Mouse (Mus musculus) cerebellum, adult 9-11 months (tissue): ENCODE measurements around the gene Dclk3.
A peak's percentile ranks its signal among the peaks of the same experiment; 100 is the strongest.

ENCODE experiments used
- DNase-seq: peaks from one replicate; pipeline ENCODE4 v3.0.0; 2022

The Dclk3 gene

DNA sequence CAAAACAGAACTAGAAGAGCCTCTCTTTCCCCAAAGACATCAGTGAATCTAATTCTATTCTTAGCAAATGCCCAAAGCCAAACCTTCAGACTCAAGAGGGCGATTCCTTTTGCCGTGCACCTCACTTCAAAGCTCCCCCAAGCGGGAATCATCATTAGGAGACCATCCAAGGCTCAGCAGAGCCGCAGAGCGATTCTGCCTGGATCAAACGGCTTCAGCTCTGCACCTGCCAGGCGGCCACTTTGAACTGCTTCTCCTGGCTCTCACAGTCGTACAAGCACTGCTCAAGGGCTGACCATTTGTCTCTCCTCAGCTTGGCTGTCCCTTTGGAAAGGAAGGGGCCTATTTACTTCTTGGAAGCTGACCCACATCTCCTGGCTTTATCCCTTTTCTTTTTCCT, 51.7 kb downstream of the Dclk3 start:
- DNase-seq = no peak

GRCm38 (mm10) chr9:111491280-111491679, 52.4 kb downstream of the Dclk3 start:
- no peak for DNase-seq

DNA sequence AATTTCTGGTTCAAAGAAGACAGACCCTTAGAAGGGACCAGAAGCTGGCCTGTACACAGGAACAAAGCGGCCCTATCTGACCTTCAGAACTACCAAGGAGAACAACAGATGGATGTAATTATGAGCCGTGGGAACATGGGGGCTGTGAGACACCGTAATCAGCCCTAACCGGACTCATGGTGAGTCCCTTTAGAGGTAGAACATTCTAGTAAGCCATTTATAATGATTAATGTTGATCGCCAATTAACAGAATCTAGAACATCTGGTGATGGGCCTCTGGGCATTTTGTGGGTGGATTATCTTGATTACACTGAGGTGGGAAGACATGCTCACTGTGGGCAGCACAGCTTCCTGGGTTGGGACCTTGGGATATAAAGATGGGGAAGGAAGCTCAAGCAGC, 54.6 kb downstream of the Dclk3 start:
- DNase-seq = no peak

- DNase-seq = peak; percentile 35
Observed at GRCm38 (mm10) chr9:111495561-111495960, 56.7 kb downstream of the Dclk3 start.

GRCm38 (mm10) chr9:111497074-111497811, 58.4 kb downstream of the Dclk3 start:
- peak; percentile 68 for DNase-seq

- no peak for DNase-seq
Observed at GRCm38 (mm10) chr9:111500211-111500610, 61.3 kb downstream of the Dclk3 start.

GRCm38 (mm10) chr9:111506075-111506474, 67.2 kb downstream of the Dclk3 start:
- DNase-seq = no peak

DNA sequence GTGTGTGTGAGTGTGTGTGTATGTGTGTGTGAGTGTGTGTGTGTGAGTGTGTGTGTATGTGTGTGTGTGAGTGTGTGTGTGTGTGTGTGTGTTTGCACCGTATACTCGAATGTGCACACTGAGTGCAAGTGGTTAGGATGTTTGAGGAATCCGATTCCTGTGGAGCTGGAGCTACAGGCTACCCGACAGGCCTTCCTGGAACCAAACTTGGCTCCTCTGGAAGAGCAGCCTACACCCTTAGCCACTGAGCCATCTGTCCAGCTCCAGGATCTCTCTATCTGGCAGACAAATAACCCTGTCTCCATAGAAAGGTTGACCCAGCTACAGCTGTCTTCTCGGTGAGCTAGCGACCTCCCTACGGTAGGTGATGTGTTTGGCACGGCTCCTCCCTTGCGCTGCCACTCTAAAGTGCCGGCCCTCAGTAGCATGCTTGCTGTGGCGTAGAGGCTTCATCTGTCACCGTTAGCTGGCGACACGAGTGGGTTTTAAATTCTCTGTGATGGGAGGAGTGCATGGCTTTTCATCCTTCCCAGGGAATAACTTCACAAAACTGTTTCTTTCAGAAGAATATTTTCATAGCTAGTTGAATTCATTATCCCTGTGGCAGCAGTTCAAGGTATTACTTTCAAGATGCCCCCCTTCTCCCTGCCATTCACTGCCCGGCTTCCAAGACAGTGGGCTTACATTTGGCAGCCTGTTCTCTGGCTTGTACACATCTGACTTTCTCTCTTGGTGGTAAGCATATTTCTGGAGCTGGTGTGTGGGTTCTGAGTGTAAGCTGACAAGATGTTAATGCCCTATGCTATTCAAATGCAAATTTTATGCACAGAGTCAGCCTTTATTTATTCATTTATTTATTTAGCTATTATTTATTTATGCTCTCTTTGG, 75.9 kb downstream of the Dclk3 start:
- peak; percentile 2 for DNase-seq

DNA sequence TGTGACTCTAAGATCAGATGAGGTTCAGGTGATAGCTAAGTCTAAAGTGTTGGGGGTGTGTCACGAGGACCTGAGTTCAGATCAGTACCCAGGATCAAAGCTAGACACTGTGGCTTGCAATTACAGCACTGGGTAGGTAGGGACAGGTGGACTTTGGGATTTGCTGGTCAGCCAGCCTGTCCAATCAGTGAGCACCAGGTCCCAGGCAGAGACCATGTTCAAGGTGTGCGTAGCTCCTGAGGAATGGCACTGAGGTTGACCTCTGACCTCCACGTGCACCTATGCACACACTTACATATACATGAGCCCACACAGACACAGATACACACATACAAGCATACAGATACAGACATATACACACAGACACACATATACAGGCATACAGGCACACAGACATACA, 76.7 kb downstream of the Dclk3 start:
- DNase-seq = no peak

GRCm38 (mm10) chr9:111522226-111522625, 83.3 kb downstream of the Dclk3 start:
- no peak for DNase-seq

DNA sequence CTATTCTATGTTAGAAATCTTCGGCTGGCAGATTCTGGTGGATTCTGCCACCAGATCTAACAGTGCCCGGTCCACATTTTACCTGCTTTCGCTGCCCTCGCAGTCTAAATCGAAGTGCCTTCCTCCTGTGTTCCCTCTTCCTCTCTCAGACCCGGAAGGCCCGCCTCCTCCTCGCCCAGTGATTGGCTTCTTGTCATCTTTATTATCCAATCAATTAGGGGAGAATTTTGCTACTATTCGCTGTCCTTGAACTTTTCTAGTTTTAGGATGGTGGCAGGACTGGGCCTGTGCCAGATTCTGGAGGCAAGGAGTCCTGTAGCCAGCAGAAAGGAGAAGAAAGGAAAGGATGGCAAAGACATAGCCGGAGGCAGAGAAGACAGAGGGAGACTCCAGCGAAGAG, 84.2 kb downstream of the Dclk3 start:
- no peak for DNase-seq

DNA sequence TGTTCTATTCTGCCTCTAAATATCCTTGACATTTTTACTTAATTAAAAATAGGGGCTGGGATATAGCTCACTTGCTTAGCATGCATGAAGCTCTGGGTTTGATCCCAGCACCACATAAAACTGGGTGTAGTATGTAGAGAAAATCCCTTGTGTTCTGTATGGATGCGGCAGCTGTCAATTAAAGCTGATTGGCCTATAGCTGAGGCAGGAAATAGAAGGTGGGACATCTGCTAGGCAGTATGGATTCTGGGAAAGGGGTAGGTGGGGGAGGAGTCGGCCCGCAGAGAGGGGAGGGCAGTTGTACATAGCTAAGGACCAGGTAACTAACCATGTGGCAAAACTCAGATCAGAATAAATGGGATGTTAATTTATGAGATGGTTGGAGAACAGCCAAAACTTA, 85.0 kb downstream of the Dclk3 start:
- DNase-seq = no peak

DNA sequence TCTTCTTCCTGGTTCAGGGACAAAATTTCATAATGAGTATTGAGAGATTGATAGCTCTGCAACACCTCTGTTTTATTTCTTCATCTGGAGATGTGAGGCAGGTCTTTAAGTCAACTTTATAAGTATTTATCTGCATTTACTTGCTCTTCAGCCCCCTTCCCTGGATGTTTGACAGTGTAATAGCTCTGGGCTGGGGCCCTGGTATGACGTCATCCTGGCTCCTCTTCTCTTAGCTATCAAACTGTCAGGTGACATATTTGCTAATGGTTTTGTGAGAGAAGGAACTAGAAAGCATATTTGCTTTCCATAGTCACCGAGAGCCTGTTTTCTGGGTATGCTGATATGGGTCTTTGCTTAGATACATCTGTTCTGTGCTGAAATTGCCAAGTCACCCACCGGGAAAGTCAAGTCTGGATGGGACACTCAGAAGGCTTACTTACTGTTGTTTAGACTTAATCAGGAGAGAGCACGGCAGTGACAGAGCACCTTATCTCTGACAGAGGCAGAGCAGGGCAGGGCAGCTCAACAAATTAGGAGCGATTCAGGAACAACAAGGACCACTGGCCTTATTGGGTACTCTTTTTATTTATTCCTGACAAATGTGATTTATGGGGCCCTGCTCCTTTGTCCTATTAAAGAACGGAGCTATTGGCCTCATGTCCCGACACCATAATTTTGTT, 96.0 kb downstream of the Dclk3 start:
- DNase-seq = no peak

- no peak for DNase-seq
Observed at GRCm38 (mm10) chr9:111535445-111536064, 96.7 kb downstream of the Dclk3 start.
